In genomic region chr12:87418921-87419320, GRCm38 (mm10) we compare ENCODE assay signal across 13 mouse cellular contexts. TPM values are rescaled to one million over a fixed set of nuclear protein-coding genes. Genes with fewer than 3 reads are reported as not detected.
DNase-seq lines count a peak whose midpoint lies in the region; ATAC-seq lines count a peak whose summit lies in the region.
"Had no signal": no experiment of that assay in that cellular context is flagged by ENCODE, and none has a peak within 500 bp of the region (broad histone marks: within the 10 kb centered on the region; RNA-seq: fewer than 3 reads in every experiment).

No protein-coding gene starts in this region.

- H3K4me3 ChIP-seq in forebrain, embryonic 16.5 days (replicated peaks; ENCODE audit: low read length): no peak overlapping the region
- H3K4me3 ChIP-seq in midbrain, embryonic 14.5 days (replicated peaks; ENCODE audit: low read depth, low read length): no peak overlapping the region
- H3K4me3 ChIP-seq: myocyte had no signal

- peaks cover 9% of the 10 kb centered on the region for H3K4me1 ChIP-seq in forebrain, embryonic 16.5 days (replicated peaks; ENCODE audit: control insufficient read depth, insufficient read depth, low read length)
- peaks cover 12% of the 10 kb centered on the region for H3K4me1 ChIP-seq in midbrain, embryonic 14.5 days (ENCODE audit: control insufficient read depth, insufficient read depth, low read length)

- H3K27me3 ChIP-seq in forebrain, embryonic 16.5 days (replicated peaks; ENCODE audit: control insufficient read depth, insufficient read depth, low read length): no peaks in the 10 kb centered on the region
- no peaks in the 10 kb centered on the region for H3K27me3 ChIP-seq in midbrain, embryonic 14.5 days (ENCODE audit: control insufficient read depth, insufficient read depth, low read length)

- no peaks in the 10 kb centered on the region for H3K9me3 ChIP-seq in forebrain, embryonic 16.5 days (ENCODE audit: control insufficient read depth, low read length)
- H3K9me3 ChIP-seq in midbrain, embryonic 14.5 days (ENCODE audit: control insufficient read depth, low read length): no peaks in the 10 kb centered on the region

- no peak overlapping the region for H3K4me2 ChIP-seq in forebrain, embryonic 16.5 days (ENCODE audit: low read length)
- no peak overlapping the region for H3K4me2 ChIP-seq in midbrain, embryonic 14.5 days (ENCODE audit: low read length)
- H3K4me2 ChIP-seq: lung, embryonic 14.5 days had no signal

- peak overlapping the region; percentile 58 for H3K27ac ChIP-seq in forebrain, embryonic 16.5 days (ENCODE audit: low read length)
- H3K27ac ChIP-seq in midbrain, embryonic 14.5 days (replicated peaks; ENCODE audit: low read depth, low read length): peak overlapping the region; percentile 85

- ATAC-seq in cerebellum, adult (ENCODE audit: insufficient number of reproducible peaks, low FRiP score, low TSS enrichment): no peak
- ATAC-seq in forebrain, embryonic 16.5 days: peak; percentile 79
- peak; percentile 77 for ATAC-seq in midbrain, embryonic 14.5 days (ENCODE audit: low FRiP score, low TSS enrichment)

- H3K36me3 ChIP-seq in forebrain, embryonic 16.5 days (ENCODE audit: control insufficient read depth, insufficient read depth): no peaks in the 10 kb centered on the region
- no peaks in the 10 kb centered on the region for H3K36me3 ChIP-seq in midbrain, embryonic 14.5 days (ENCODE audit: control insufficient read depth, insufficient read depth, low read length)

- 24% methylated on average over 5 of the region's 5 CpGs for WGBS in forebrain, embryonic 16.5 days
- WGBS in midbrain, embryonic 14.5 days: 44% methylated on average over 5 of the region's 5 CpGs

- DNase-seq in cerebellum, postnatal 10 days: peak; percentile 46 to 65
- DNase-seq in MN1 (ENCODE audit: low spot score): peak; percentile 43
- peak; percentile 80 for DNase-seq in midbrain, embryonic 14.5 days
- DNase-seq in yolk sac, embryonic 10.5 days (ENCODE audit: low spot score): no peak
- no peak for DNase-seq in adrenal gland, adult 18-20 months (ENCODE audit: low spot score in 2 of 2)
- DNase-seq in cerebellum, adult 8-10 months: no peak
- DNase-seq: adrenal gland, postnatal 25 days; gastrocnemius, postnatal 14 days; heart, postnatal 14 days; lung, embryonic 14.5 days had no signal

- H3K9ac ChIP-seq in forebrain, embryonic 16.5 days (replicated peaks; ENCODE audit: low read depth, low read length): no peak overlapping the region
- H3K9ac ChIP-seq in midbrain, embryonic 14.5 days (replicated peaks; ENCODE audit: low read length): peak overlapping the region; percentile 26
- H3K9ac ChIP-seq: lung, embryonic 14.5 days had no signal

RNA-seq across cellular contexts. Expression of gene Slirp, which starts 24.8 kb away (rescaled TPM):
- 211 and 233 TPM in 2 replicates for polyA plus RNA-seq in forebrain, embryonic 16.5 days (2015; fragmentation: Nextera tagmentation; extraction: Ambion mirVana)
- 228 and 258 TPM in 2 replicates for polyA plus RNA-seq in midbrain, embryonic 14.5 days (2014; fragmentation: Nextera tagmentation; extraction: Ambion mirVana)
- total RNA-seq in adrenal gland, adult 18-20 months (2021): 100 to 1,000 TPM; 163 to 186 TPM

RNA-seq across cellular contexts. Expression of gene Alkbh1, which starts 24.9 kb away (rescaled TPM):
- 42.3 and 47.1 TPM in 2 replicates for polyA plus RNA-seq in forebrain, embryonic 16.5 days (2015; fragmentation: Nextera tagmentation; extraction: Ambion mirVana)
- polyA plus RNA-seq in midbrain, embryonic 14.5 days (2014; fragmentation: Nextera tagmentation; extraction: Ambion mirVana): 35.0 and 42.9 TPM in 2 replicates
- total RNA-seq in adrenal gland, adult 18-20 months (2021): 10 to 100 TPM; 24.9 to 25.1 TPM

RNA-seq across cellular contexts. Expression of gene Sptlc2, which starts 30.8 kb away (rescaled TPM):
- 60.6 and 67.6 TPM in 2 replicates for polyA plus RNA-seq in forebrain, embryonic 16.5 days (2015; fragmentation: Nextera tagmentation; extraction: Ambion mirVana)
- 58.0 and 69.0 TPM in 2 replicates for polyA plus RNA-seq in midbrain, embryonic 14.5 days (2014; fragmentation: Nextera tagmentation; extraction: Ambion mirVana)
- 100 to 1,000 TPM; 124 to 260 TPM for total RNA-seq in adrenal gland, adult 18-20 months (2021)

RNA-seq across cellular contexts. Expression of gene Snw1, which starts 53.2 kb away (rescaled TPM):
- 116 and 131 TPM in 2 replicates for polyA plus RNA-seq in forebrain, embryonic 16.5 days (2015; fragmentation: Nextera tagmentation; extraction: Ambion mirVana)
- polyA plus RNA-seq in midbrain, embryonic 14.5 days (2014; fragmentation: Nextera tagmentation; extraction: Ambion mirVana): 108 and 121 TPM in 2 replicates
- total RNA-seq in adrenal gland, adult 18-20 months (2021): 10 to 100 TPM; 64.8 to 70.6 TPM

Comparison
In these comparisons a context has a peak if more than half of its experiments do, and no peak if none do; other contexts are left out.
1. DNase-seq: peak in cerebellum, postnatal 10 days (2 of 2), MN1 (single experiment) and midbrain, embryonic 14.5 days (single experiment); none in yolk sac, embryonic 10.5 days (single experiment), adrenal gland, adult 18-20 months (0 of 2) and cerebellum, adult 8-10 months (single experiment).